Mouse (Mus musculus): Measurements from ENCODE around the gene Gm5108. TPM values are rescaled to one million over a fixed set of nuclear protein-coding genes. Genes with fewer than 3 reads are reported as not detected.

The Gm5108 gene
- not detected for total RNA-seq (2021)
- long read RNA-seq, experiment 1, result 0 reads
- long read RNA-seq, experiment 2, result 0 reads

DNA sequence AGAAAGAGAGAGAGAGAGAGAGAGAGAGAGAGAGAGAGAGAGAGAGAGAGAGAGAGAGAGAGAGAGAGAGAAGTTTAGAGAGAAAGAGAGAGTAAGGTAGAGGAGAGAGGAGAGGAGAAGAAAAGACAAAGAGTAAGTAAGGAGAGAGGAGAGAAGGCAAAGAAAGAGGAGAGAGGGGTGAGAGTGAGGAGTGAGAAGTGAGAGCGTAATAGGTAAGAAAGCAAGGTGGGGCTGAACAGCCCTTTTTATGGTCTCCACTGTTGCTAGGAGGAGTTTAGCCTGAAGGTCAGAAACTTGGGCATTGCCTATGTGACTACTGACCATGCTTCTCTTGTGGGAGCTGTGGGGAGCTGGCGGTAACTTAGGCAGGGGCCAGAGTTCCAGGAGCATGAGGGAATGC is at the start of gene Gm5108:
Gm5108 (plus strand) TSS at position 301 of the 400 bp plus-strand sequence.
- no peak for DNase-seq (ENCODE audit: low spot score in 2 of 2)

DNA sequence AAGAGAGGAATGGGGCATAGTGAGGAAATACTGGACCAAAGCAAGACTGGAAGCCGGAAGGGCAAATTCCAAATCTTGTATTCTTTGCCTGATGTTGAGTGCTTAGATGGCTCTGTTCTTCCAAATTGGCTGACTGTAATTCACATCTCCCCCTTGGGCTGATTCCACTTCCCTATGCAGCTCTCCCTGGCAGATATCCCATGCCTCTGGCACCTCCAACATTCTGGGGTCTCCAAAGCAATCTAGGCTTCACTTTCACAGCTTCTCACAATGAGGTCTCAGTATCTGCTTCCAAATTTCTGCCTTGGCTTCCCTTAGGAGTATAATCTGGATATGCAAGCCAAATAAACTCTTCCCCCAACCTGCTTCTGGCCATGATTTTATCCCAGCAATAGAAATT is 42.5 kb upstream of the Gm5108 start:
- DNase-seq (ENCODE audit: low spot score in 2 of 2), result no peak

DNA sequence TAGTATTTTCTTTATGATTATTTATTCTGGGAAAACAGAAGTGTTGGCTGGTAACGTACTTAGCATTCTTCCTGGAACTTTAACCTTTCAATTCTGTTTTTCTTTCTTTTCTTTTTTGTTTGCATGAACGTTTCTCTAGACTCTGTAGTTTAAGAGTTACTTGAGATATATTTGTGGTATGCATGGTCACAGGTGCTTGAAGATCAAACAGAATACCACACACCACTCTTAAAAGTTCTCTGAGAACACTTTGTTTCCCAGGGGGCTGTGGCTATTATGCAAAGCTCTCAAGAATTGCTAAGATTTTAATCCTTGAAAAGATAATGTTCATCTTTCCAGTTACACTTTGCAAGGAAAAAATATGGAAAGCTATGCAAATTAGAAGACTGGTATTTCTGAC is 36.9 kb upstream of the Gm5108 start:
- DNase-seq (ENCODE audit: low spot score in 2 of 2), result no peak

DNA sequence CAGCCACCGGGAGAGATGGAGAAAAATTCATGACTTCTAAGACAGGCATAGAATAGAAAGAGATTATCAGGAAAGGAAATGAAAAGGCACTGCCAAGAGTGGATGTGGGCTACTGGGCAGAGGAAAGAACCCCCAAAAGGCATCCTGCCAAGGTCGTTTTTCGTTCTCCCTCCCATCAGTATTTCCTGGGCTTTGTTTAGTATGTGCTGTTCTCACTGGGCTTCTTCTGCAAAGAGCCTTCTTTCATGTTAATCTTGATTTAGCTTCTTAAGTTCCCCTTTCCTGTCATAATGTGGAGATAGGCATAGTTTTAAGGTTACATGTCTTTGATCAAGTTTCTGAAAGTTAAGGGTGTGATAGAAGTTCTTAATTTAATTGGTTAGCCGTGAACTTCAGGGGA is 10.9 kb upstream of the Gm5108 start:
- DNase-seq (ENCODE audit: low spot score in 2 of 2), result no peak

DNA sequence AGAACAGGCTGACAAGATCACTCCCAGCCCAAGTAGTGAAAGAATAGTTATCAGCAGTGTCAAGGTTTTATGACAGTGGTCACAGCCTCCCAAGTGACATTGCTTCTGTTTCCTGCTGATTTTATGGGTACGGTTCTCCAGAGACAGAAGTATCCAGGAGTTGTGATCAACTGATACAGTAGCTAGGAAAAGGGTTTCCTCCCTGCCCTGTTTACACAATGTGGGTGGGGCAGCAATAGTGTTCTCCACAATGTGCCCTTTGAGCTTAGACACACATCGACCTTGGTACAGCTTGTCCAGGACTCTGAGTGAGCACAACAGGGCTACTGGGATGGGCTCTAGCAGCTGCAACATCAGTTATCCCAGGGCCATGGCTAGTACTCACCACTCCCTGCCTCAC is 9.8 kb upstream of the Gm5108 start:
- DNase-seq (ENCODE audit: low spot score in 2 of 2), result no peak

DNA sequence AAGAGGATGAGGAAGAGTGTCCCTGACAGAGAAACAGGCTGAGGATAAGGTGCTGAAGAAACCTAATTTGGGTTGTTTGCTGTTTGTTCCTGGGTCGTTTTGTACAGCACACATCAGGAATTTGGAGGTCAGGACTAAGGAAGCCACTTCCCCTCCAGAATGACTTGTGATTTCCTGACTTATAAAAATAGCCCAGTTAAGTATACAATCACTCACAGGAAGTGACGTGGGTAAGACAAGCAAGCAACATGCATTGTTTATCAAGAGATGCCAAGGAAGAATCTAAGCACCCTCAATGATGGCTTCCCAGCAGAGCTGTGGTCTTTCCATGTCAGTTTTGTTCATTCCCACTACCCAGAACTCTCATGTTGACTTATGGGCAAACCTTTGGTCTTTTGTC is 1.7 kb downstream of the Gm5108 start:
- DNase-seq (ENCODE audit: low spot score in 2 of 2), result no peak

DNA sequence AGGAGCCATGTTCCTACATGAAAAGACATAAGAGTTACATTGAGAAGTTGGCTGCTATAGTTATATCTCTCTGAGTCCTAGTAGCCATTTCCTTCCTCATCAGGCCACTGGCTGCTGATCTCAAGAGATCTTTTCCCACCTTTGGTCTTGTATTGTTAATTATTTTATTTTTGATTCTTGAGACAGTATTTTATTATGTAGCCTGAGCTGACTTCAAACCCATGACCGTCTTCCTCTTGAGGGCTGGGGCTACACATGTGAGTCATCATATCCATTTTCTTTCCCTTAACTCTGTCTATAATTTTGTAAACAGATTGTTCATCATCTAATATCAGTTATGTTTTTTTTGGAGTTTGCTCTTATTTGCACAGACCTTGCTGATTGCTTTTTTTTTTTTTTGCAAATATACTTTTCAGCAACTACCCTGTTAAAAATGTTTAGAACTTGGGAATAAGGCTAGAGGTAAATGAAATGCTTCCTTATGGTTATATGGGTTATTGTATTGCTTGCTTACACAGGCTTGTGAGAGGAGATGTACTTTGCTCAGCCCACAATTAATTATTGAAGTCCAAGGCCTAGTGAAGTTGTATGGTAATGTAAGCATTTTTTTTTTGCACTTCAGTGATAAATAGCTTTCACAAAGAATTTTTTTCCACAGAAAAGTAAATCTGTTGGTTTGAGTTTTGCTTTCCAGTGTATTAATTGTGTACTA is 2.8 kb downstream of the Gm5108 start:
- DNase-seq (ENCODE audit: low spot score in 2 of 2), result no peak

DNA sequence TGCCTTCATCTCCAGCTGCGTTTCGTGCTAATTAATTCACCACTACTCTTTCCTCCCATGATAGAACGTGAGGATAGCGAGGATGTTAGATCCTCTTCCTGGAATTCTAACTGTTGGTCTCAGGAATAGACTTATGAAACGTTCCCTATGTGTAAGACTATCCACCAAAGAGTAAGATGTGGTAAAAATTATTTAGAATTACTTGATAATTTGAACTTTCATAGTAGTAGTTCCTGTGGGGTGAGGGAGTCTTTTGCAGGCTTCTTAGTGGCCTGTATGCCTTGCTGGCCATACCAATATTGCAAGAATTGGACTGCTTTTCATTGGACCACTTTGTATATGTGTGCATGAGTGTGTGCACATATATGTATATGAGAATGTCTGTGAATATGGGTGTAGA is 4.9 kb downstream of the Gm5108 start, which contains the start of gene Gm21905:
Gm21905 (minus strand) TSS at position 101 of the 400 bp plus-strand sequence.
- no peak for DNase-seq (ENCODE audit: low spot score in 2 of 2)

DNA sequence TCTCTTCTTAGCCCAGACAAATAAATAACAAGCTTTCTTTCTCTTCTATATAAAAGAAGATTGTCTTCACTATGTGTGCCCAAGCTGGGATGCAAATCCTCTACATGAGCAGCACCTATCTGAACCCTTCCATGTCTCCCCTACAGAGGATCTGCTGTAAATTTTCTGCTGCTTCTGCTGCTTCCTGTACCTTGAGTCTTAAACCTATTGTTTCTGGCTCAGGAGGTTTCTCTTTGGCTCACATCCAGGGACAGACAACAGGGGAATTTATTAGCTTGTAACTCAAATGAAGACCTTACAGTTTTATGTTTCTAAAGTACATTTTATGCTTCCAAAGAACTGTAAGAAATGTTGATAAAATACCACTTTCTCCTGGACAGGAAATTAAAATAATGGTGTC is 5.5 kb downstream of the Gm5108 start:
- no peak for DNase-seq (ENCODE audit: low spot score in 2 of 2)

DNA sequence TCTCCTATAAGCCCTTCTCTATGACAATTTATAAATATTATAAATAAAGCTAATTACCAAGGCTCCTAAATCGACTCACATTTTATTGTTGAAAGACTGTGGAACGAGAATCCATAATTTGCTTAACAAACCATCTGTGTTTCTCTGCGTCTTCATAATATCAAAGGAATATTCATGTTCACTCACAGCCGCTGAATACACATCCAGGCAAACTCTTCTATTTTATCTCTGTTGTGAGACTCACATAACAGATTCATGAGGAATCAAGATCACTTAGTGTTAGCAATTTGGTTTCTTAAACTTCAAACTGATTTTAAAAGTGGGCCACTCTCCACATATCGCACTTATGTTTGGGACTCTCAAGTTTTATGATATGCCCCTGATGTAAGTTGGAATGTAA is 6.6 kb downstream of the Gm5108 start:
- no peak for DNase-seq (ENCODE audit: low spot score in 2 of 2)

DNA sequence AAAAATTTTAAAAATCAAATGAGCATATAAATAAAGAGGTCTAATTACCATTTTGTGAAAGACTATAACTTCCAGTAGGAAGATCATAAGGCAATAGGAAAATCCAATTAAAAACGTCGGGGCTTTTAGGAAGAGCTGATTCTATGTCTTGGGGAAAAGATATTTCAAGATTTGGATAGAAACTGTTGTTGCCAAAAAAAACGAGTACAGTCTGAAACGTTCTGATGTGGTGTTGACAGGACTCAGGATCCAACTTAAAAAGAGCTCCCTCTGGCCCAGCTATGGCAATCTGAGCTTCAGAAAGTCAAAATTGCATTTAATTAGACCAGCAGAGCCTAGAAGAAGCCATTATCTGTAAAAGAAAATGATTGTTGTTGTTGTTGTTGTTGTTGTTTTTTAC is 12.6 kb downstream of the Gm5108 start:
- no peak for DNase-seq (ENCODE audit: low spot score in 2 of 2)

DNA sequence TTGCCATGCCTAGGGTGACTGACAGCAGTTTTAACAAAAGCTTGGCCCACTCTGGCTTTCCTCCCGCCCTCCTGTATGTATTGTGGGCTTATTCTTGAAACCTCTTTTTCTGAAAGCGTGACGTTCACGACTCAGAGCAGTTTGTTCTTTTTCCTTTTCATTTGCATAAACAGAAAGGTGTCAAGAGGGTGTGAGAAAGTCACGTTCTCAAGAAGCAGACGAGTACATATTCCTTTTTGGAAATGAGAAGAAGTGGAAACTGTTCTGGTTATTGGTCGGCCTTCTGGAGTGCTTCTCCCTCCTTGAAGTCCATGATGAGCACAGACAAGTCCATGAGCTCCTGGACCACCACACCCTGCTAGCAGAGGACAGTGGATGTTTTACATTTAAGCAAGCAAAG is 14.0 kb downstream of the Gm5108 start:
- no peak for DNase-seq (ENCODE audit: low spot score in 2 of 2)

DNA sequence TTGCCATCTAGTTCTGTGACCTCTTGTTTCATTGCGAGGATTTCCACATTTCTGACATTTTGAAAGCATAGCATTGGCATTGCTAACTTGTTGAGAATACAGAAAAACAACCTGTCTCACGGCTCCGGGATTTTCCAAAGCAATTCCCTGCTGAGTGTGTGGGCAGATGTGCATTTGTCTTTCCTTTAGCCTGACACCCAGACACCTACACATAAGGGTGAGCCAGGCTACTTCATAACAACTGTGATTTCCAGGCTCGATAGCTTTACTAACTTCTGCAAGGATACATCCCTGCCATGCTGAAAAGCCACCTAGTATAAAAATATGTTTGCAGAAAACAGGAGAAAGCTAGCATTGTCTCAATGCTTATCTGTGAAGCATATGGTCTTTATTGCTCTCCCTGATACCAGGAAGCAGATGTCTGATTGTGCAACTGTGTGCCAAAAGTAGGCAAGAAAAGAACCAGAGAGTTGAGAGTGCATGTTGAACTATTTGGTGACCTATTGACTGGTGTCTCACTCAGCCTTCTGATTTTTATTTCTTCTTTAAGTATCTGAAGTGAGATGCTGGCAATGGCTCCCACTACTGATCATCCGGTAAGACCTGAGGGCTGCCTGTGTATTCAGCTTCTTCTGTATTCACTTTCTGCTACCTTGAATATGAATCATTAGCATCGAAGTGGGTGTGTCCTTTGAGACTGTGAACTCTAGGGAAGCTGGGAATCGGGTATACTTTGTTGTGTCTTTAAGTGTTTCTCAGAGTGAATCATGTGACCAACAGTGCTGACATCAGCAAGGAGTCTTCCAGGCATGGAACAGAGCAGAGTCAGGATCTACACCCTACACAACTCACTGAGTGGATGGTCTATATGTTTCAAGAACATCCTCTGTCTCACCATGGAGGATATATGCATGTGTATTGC is 20.5 kb downstream of the Gm5108 start:
- DNase-seq (ENCODE audit: low spot score in 2 of 2), result no peak

DNA sequence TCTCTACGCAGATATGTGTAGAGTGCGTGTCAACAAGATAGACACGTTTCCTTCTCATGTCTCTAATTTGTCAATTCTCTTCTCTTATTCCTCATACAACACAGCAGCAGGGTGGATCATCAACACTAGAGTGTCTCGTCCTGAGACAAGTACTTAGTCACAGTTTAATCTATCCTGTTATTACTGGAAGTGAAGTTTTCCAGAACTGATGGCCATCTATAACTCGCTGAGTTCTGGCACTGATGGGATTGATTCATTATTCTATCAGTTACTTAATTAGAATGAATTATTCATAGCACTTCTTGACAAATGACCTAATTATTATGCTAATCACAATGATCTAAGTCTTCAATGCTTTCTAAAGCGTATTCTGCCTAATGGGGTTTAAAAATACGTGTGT is 28.1 kb downstream of the Gm5108 start:
- DNase-seq (ENCODE audit: low spot score in 2 of 2), result no peak

DNA sequence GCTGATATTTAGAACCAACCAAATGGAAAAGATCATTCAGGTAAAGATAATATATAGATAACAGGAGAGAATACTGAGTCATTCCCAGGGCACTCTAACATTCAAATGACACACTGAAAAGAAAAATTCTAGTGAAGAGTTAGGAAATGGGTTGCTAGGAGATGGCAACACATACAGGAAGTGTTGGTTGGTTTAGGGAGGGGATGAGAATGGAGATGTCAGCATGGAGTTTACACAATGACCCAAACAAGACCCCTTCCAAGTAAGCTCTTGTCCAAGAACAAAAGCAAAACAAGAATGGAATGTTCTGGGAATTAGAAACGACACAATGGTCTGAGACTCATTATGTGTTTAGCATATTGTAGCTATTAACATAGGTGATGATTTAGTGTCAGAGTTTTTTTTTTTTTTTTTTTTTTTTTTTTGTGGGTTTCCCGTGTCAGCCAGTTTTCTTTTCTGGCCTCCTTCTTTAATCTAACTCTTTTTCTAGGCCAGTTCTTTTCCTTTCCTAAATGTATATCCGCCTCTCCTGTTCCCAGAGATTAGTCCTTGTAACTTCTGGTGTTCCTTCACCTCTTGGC is 40.6 kb downstream of the Gm5108 start:
- no peak for DNase-seq (ENCODE audit: low spot score in 2 of 2)

DNA sequence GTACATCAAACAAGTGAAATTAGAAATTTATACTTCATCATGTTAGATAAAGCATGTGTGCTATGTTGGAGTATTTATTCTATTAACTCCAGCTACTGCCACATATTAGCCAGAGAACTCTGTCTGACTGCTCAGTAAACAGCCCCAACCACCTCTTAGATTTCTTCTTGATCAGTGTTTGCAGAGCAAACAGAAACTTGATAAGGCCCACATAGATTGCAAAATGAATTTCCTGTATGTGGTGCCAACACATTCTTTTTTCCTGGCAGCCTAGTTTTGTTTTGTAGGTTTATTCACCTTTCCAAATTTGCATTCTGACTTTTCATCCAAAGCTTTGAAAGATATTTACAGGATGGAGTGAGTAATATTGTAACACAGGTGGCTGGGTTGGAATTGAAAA is 49.0 kb downstream of the Gm5108 start:
- DNase-seq (ENCODE audit: low spot score in 2 of 2), result no peak

DNA sequence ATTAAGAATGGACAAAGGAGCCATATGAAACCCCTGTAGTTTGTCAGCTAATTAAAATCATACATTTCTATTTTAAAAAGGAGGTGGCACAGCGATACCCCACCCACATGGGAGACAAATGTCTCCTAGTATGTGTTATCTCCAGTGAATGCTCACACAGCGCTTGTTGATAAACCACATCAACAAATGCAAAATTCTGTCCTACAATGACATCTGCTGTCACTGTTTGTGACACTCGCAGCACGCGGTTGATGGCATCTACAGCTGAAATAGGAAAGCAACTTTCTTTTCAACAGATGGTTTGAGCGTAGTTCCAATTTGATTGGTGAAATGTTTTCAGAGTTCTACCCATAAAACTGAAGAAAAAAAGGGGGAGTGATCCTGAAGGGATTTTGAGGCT is 61.1 kb downstream of the Gm5108 start:
- no peak for DNase-seq (ENCODE audit: low spot score in 2 of 2)

DNA sequence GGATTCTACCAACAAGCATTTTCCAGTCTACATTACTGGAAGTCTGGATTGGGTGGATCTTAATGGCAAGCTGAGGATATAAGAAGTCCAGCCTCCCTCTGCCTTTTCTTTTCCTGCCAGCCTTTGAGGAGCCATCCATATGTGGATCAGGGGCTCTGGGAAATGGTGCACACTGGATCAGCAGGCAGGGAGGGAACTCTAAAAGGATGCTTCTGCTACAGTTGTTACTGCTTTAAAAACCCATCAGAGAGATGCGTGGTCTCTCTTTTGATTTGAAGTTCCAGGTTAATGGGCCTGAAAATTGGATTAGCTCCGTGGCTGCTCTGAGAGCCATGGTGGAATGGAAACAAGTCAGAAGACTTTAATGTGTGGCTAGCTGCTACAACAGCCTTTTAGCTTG is 62.4 kb downstream of the Gm5108 start:
- DNase-seq (ENCODE audit: low spot score in 2 of 2), result no peak

DNA sequence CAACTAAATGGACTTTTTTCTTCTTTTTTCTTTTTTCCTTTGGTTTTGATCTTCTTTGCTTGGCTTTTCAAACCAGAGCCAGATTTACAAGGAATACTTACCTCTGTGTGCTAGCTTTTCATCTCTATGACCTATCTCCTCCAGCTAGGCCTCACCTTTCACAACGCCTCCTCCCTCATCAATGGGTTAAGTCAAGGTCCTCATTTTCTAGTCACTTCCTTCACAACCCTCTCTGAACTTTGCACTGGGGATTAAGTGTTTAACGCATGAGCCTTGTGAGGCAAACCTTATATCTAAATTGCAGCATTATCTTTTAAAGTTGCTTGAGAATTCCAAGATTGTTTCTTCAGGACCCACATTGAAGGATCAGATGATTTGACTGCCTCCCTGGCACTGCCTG is 63.0 kb downstream of the Gm5108 start:
- DNase-seq (ENCODE audit: low spot score in 2 of 2), result no peak

DNA sequence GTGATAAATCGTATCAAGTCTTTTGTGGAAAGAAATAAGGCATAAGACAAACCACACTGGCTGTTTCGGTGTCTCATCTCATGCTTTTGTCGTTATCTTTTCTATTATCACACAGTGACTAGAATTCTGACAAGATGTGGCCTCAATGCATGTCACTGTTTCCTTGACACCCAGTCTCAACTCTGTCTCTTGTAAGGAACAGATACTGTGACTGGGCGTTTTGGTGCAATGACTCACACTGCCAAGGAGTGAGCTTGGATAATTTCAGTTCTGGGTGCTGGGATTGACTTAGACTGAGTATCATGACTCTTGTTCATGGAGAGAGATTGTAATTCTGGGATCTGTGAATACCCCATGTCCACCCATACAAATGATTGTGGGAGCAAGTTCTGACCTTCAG is 65.6 kb downstream of the Gm5108 start:
- no peak for DNase-seq (ENCODE audit: low spot score in 2 of 2)

DNA sequence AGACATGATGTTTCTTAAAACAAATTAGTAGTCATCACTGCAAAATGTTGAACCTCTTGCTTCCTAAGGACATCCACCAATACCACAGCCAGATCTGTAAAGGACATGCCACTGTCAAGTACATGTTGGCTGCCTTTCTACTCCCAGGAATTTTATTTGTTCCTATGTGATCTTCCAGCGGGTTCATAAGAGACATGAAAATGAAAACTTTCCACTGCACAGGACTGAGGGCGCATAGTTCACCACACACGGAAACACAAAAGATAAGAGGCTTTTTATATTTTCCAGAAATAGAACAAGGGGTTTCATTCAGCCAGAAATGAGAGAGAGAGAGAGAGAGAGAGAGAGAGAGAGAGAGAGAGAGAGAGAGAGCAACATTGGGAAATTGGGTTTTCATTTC is 70.1 kb downstream of the Gm5108 start:
- DNase-seq (ENCODE audit: low spot score in 2 of 2), result no peak

DNA sequence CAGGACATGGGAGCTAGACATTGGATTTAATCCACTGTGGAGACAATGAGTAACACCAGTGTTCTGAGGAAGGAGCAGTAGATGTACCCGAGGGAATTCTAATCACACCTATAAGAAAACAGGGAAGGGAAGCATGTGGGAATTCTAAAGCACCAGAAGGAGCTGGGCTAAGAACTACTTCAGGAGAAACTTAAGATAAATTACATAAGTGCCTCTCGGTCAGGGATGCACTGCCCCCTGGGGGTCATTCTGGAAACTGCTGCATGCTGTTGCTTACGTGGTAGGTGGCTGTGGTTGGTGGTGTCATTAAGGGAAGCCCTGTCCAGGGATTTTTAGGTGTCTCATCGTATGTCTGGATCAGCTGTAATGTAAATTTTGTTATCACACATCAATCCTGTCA is 71.1 kb downstream of the Gm5108 start:
- DNase-seq (ENCODE audit: low spot score in 2 of 2), result peak; percentile 44 to 57
